Mouse (Mus musculus): ENCODE measurements around the gene Snd1.

Snd1 gene

GRCm38 (mm10) chr6:28850326-28850900 lies 375.5 kb downstream of the Snd1 start:
- in situ Hi-C loops (cut with MboI; ENCODE audit: unreplicated experiment in 2 of 2), result no loop called here

GRCm38 (mm10) chr6:28852342-28852741 lies 377.4 kb downstream of the Snd1 start:
- in situ Hi-C loops (cut with MboI; ENCODE audit: unreplicated experiment in 2 of 2), result no loop called here

- in situ Hi-C loops (cut with MboI; ENCODE audit: unreplicated experiment in 2 of 2), result no loop called here
These were observed 378.2 kb downstream of the Snd1 start for GRCm38 (mm10) chr6:28853164-28853563.

- in situ Hi-C loops (cut with MboI; ENCODE audit: unreplicated experiment in 2 of 2), result no loop called here
These were observed 378.7 kb downstream of the Snd1 start for GRCm38 (mm10) chr6:28853654-28854053.

- in situ Hi-C loops (cut with MboI; ENCODE audit: unreplicated experiment in 2 of 2), result no loop called here
These were observed 379.7 kb downstream of the Snd1 start for GRCm38 (mm10) chr6:28854598-28854997.

DNA sequence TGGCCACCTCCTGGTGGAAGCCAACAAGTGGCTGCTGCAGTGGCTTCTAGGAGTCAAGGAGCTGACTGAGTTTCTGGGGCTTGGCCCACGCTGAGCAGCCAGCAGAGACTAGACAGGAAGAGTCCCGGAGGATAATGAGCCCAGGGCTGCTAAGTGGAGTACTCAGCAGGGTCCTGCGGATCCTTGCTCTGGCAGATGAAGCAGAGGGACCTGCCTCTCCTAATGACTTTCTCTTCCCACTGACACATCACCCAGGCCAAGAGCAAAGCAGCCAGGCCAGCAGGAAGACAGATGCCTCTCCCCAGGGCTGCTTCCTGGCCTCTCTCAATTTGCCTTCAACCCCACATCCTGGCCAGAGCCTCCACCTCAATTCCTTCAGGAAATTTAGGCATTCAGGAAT lies 380.5 kb downstream of the Snd1 start:
- in situ Hi-C loops (cut with MboI; ENCODE audit: unreplicated experiment in 2 of 2), result no loop called here

DNA sequence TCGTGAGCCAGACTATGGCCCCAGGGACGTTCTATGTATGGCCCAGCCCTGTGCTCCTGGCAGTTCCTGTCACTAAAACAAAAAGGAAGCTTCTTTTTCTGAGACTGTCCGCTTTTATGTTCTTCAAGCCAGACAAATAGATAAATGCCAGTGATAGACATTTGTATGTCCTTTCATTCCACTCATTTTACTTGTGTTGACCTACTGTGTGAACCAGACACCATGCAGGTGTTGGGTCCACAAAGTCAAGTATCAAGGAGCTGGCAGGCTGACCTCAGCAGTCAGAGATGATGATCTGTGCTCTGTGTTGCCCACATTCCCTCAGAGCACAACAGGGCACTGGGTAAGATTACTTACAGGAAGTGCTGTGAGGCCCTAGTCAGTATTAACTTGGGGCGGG lies 381.9 kb downstream of the Snd1 start:
- in situ Hi-C loops (cut with MboI; ENCODE audit: unreplicated experiment in 2 of 2), result no loop called here

GRCm38 (mm10) chr6:28857198-28858180 lies 382.6 kb downstream of the Snd1 start:
- in situ Hi-C loops (cut with MboI; ENCODE audit: unreplicated experiment in 2 of 2), result no loop called here

- in situ Hi-C loops (cut with MboI; ENCODE audit: unreplicated experiment in 2 of 2), result no loop called here
These were observed 384.2 kb downstream of the Snd1 start for GRCm38 (mm10) chr6:28859094-28859493.

DNA sequence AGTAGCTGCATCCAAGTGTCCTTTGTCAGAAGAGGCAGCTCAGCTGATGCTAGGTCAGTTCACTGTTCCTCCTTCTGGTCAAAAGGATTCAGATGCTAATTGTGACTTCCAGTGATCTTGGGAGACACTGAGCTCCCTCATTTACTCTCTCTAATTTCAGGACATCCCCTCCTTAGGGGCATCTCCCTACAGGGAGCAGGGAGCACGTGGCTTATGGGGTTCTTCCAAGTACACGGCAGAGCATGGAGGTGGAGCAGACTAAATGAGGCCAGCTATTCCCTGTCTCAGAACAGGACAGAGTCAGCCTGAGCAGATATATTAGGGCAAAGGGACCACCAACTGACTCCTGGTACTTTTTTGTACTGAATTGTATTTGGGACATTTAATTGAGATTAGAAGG lies 385.5 kb downstream of the Snd1 start:
- in situ Hi-C loops (cut with MboI; ENCODE audit: unreplicated experiment in 2 of 2), result no loop called here

DNA sequence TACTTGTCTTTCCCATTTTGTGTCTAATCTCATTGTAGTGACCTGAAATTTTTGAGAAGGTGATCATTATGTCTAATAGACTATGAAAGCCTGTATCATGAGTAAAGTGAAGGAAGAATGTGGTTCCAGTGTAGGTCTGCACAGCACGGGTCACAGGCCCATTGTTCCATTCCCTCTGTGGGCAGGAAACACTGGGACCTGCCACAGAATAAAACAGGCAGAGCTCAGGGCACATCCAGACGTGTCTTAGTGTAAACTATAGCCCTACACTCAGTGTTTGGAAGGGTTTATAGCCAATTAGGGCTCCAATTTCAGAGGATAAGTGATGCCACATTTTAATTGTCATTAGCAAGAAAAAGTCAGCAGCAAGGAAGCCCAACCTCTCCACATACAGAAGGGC lies 386.0 kb downstream of the Snd1 start:
- in situ Hi-C loops (cut with MboI; ENCODE audit: unreplicated experiment in 2 of 2), result no loop called here

DNA sequence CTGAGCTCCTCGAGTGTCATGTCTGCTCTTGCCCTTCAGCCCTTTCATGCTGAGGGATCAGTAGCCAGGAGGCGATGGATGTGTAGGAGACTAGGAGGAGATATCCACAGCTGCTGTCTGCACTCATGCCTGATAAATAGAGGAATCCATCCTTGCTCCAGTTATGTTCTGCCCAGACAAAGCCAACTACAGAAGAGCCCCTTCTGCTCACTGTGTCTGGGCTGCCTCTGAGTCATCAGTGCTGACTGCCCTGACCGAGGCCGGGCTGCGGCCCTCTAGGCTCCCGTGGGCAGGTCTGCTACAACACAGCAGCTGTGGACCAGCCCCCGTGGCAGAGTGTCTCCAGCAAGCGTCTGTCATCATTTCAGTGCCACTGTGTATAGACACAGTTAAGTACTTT lies 387.4 kb downstream of the Snd1 start:
- in situ Hi-C loops (cut with MboI; ENCODE audit: unreplicated experiment in 2 of 2), result no loop called here

GRCm38 (mm10) chr6:28864684-28865083 lies 389.7 kb downstream of the Snd1 start:
- in situ Hi-C loops (cut with MboI; ENCODE audit: unreplicated experiment in 2 of 2), result no loop called here

- in situ Hi-C loops (cut with MboI; ENCODE audit: unreplicated experiment in 2 of 2), result no loop called here
These were observed 390.2 kb downstream of the Snd1 start for GRCm38 (mm10) chr6:28865112-28865511.

DNA sequence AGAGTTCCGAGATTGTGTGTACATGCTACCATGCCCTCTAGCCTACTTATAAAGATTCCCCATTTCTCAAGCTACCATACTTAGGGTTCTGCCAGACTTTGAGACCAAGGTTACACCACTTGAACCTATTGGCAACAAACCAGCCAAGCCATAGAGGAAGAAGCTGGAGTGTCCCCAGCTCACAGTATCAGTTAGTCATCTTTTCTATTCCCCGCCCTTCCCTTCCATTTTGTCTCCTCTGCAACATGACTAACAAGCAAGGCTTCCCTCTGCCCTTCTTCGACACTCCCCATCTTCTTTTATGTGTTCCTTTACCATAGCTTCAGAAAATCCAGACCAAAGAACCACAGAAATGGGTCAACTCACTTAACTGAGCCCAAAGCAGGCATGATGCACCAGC lies 391.3 kb downstream of the Snd1 start:
- in situ Hi-C loops (cut with MboI; ENCODE audit: unreplicated experiment in 2 of 2), result no loop called here

- in situ Hi-C loops (cut with MboI; ENCODE audit: unreplicated experiment in 2 of 2), result no loop called here
These were observed 392.7 kb downstream of the Snd1 start for GRCm38 (mm10) chr6:28867516-28868251.

- in situ Hi-C loops (cut with MboI; ENCODE audit: unreplicated experiment in 2 of 2), result no loop called here
These were observed 396.9 kb downstream of the Snd1 start for GRCm38 (mm10) chr6:28871725-28872420.

DNA sequence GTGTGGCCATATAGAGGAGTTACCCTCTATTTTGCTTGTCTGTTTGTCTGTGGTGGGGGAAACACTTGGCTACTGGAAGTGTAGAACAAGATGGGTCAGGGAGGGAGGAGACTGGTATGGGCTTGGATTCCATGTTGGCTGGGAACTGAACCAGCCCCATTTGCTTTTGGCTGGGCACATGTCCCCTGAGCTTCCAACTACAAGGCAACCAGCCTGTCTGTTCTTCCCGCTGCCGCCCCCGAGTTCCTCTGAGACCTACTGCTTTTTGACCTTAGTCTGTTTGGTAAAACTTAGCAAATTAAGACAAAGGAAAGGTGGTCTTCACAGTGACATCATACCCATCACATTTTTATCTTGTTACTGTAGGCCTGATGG lies 397.5 kb downstream of the Snd1 start:
- in situ Hi-C loops (cut with MboI; ENCODE audit: unreplicated experiment in 2 of 2), result no loop called here

DNA sequence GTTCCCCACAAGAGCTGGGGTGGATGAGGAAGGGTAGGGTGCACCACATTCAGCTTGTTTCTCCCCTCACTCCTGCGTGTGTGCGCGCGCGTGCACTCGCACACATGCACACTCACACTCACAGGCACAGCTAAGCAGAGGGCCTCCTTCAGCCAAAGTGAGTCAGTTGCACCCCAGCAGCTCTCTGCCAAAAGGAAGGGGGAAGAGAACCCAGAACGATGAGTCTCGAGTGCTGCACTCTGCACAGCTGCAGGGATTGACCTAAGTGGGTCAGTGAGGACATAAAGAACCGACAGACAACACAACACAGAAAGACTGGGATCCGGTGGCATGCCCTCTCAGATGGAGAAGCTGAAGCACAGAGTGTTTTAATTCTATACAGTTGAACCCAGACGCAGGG lies 399.1 kb downstream of the Snd1 start:
- in situ Hi-C loops (cut with MboI; ENCODE audit: unreplicated experiment in 2 of 2), result no loop called here

GRCm38 (mm10) chr6:28874759-28875158 lies 399.8 kb downstream of the Snd1 start:
- in situ Hi-C loops (cut with MboI; ENCODE audit: unreplicated experiment in 2 of 2), result loop anchor here in 1 of 2 experiments (25.0 kb wide), 1 partner anchor 612 kb away; no protein-coding TSS in a partner anchor

DNA sequence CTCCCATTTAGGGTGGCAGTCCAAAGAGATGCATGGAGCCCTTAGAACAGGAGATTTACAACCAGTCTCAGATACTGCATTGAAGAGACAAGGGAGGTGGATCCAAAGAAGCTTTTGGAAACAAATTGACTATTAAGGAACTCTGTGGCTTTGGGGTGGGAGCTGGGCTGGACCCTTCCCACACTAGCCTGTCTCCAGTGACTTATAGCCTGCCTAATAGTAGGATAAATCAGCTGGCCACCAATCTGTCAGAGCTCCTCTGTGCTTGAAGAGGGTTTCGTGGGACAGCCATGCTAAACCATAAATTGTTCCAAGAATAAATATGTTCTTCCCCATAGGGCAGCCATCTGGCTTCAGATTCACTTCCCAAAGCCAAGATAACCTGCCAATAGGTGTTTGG lies 400.4 kb downstream of the Snd1 start:
- in situ Hi-C loops (cut with MboI; ENCODE audit: unreplicated experiment in 2 of 2), result loop anchor here in 1 of 2 experiments (25.0 kb wide), 1 partner anchor 613 kb away; no protein-coding TSS in a partner anchor

Data from v-Abl transformed pro-B cells (cell line).